ENCODE assay signal across 8 mouse cellular contexts in the genomic region with DNA sequence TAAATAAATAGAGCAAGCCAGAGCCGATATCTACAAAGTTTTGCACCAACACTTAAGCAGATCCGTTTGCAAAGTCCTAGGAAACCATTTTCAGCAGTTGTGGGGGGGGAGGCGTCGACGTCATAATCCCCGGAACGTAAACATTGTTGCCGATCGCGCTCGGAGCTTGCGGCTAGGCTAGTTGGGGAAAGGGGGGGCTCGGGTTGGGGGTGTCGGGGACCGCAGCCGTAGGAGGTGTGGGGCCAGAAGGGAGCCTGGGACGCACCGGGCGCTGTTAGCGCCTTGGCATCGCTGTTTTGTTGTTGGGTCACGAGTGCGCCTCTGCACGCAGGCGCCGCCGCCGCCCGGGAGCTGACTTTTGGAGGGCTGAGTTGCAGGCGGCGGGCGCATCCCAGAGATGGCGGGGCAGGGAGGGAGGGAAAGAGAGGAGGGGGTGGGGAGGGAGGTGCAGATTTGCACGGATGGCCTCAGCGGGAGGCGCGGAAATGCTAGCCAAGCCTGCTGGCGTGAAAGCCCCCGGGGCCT. TPM values are rescaled to one million over a fixed set of nuclear protein-coding genes. Genes with fewer than 3 reads are reported as not detected.
DNase-seq lines count a peak whose midpoint lies in the region; ATAC-seq lines count a peak whose summit lies in the region.

No protein-coding gene starts in this region.

- peaks cover 37% of the 10 kb centered on the region for H3K4me1 ChIP-seq in erythroblast, embryonic 14.5 days (ENCODE audit: control insufficient read depth)
- H3K4me1 ChIP-seq in limb, embryonic 15.5 days, result peaks cover 52% of the 10 kb centered on the region
- H3K4me1 ChIP-seq in midbrain, embryonic 16.5 days (ENCODE audit: control insufficient read depth, insufficient read depth, low read length), result peaks cover 46% of the 10 kb centered on the region

- ATAC-seq in erythroblast, adult 5-6 weeks (replicated peaks; ENCODE audit: low FRiP score, poor library complexity, severe bottlenecking), result no peak
- no peak for ATAC-seq in limb, embryonic 15.5 days (ENCODE audit: insufficient number of reproducible peaks, low FRiP score, low TSS enrichment, low read depth)
- peak; percentile 69 for ATAC-seq in midbrain, embryonic 16.5 days

- H3K4me2 ChIP-seq in limb, embryonic 15.5 days, result peak overlapping the region; percentile 88
- peak overlapping the region; percentile 90 for H3K4me2 ChIP-seq in midbrain, embryonic 16.5 days (ENCODE audit: low read length)

- under 1% methylated on average over 39 of the region's 39 CpGs for WGBS in limb, embryonic 15.5 days
- under 1% methylated on average over 36 of the region's 39 CpGs for WGBS in midbrain, embryonic 16.5 days

- H3K9me3 ChIP-seq in erythroblast, embryonic 14.5 days (ENCODE audit: control insufficient read depth, low read length), result no peaks in the 10 kb centered on the region
- no peaks in the 10 kb centered on the region for H3K9me3 ChIP-seq in limb, embryonic 15.5 days
- no peaks in the 10 kb centered on the region for H3K9me3 ChIP-seq in midbrain, embryonic 16.5 days (replicated peaks; ENCODE audit: control insufficient read depth, low read length, poor library complexity, severe bottlenecking)

- H3K4me3 ChIP-seq in erythroblast, embryonic 14.5 days (replicated peaks), result peak overlapping the region; percentile 66
- H3K4me3 ChIP-seq in limb, embryonic 15.5 days, result peak overlapping the region; percentile 58
- peak overlapping the region; percentile 74 for H3K4me3 ChIP-seq in midbrain, embryonic 16.5 days (ENCODE audit: low read depth, low read length)

- H3K27me3 ChIP-seq in erythroblast, embryonic 14.5 days (ENCODE audit: control insufficient read depth), result peaks cover 63% of the 10 kb centered on the region
- H3K27me3 ChIP-seq in limb, embryonic 15.5 days, result no peaks in the 10 kb centered on the region
- no peaks in the 10 kb centered on the region for H3K27me3 ChIP-seq in midbrain, embryonic 16.5 days (ENCODE audit: control insufficient read depth, insufficient read depth, low read depth, low read length)

- H3K9ac ChIP-seq in limb, embryonic 15.5 days, result peak overlapping the region; percentile 50
- H3K9ac ChIP-seq in midbrain, embryonic 16.5 days (ENCODE audit: low read depth, low read length), result peak overlapping the region; percentile 80

- peak; percentile 87 for DNase-seq in embryo, embryonic 10.5 days (ENCODE audit: low spot score)
- peak; percentile 82 for DNase-seq in heart, adult 18-20 months
- DNase-seq in kidney, adult 18-20 months, result peak; percentile 75
- peak; percentile 45 to 80 for DNase-seq in spleen, postnatal 10 days (ENCODE audit: low spot score in 2 of 2)

- H3K27ac ChIP-seq in limb, embryonic 15.5 days, result peak overlapping the region; percentile 86
- H3K27ac ChIP-seq in midbrain, embryonic 16.5 days (ENCODE audit: low read length), result peak overlapping the region; percentile 81

- H3K36me3 ChIP-seq in erythroblast, embryonic 14.5 days (ENCODE audit: control insufficient read depth), result no peaks in the 10 kb centered on the region
- H3K36me3 ChIP-seq in limb, embryonic 15.5 days, result no peaks in the 10 kb centered on the region
- H3K36me3 ChIP-seq in midbrain, embryonic 16.5 days (ENCODE audit: control insufficient read depth, insufficient read depth, low read length), result no peaks in the 10 kb centered on the region

RNA-seq across cellular contexts. Expression of a gene that starts 0.6 kb away (rescaled TPM):
- polyA plus RNA-seq in erythroblast, embryonic 14.5 days (2012), result 2.1 and 2.4 TPM in 2 replicates
- total RNA-seq in erythroblast, adult 5-6 weeks (2015; ENCODE audit: low replicate concordance), result 7.5 and 9.4 TPM in 2 replicates
- total RNA-seq in erythroblast, adult 5-6 weeks (2017; ENCODE audit: low replicate concordance), result 11.3 and 28.3 TPM in 2 replicates
- total RNA-seq in heart, adult 18-20 months (2021), result 10 to 100 TPM; 10.6 to 14.2 TPM
- 42.1 and 46.0 TPM in 2 replicates for polyA plus RNA-seq in limb, embryonic 15.5 days (2015; fragmentation: Nextera tagmentation; extraction: Ambion mirVana)
- 117 and 123 TPM in 2 replicates for polyA plus RNA-seq in midbrain, embryonic 16.5 days (2015; fragmentation: Nextera tagmentation; extraction: Ambion mirVana)

RNA-seq across cellular contexts. Expression of a gene that starts 25.8 kb away (rescaled TPM):
- polyA plus RNA-seq in erythroblast, embryonic 14.5 days (2012), result 0.88 and 1.4 TPM in 2 replicates
- total RNA-seq in erythroblast, adult 5-6 weeks (2015; ENCODE audit: low replicate concordance), result 23.6 and 25.1 TPM in 2 replicates
- total RNA-seq in erythroblast, adult 5-6 weeks (2017; ENCODE audit: low replicate concordance), result 0.84 and 7.8 TPM in 2 replicates
- 10 to 100 TPM; 12.2 to 12.5 TPM for total RNA-seq in heart, adult 18-20 months (2021)
- 16.4 and 18.2 TPM in 2 replicates for polyA plus RNA-seq in limb, embryonic 15.5 days (2015; fragmentation: Nextera tagmentation; extraction: Ambion mirVana)
- polyA plus RNA-seq in midbrain, embryonic 16.5 days (2015; fragmentation: Nextera tagmentation; extraction: Ambion mirVana), result 9.3 and 10.7 TPM in 2 replicates

RNA-seq across cellular contexts. Expression of a gene that starts 57.8 kb away (rescaled TPM):
- polyA plus RNA-seq in erythroblast, embryonic 14.5 days (2012), result not detected in 2 replicates
- total RNA-seq in erythroblast, adult 5-6 weeks (2015; ENCODE audit: low replicate concordance), result not detected in 2 replicates
- total RNA-seq in erythroblast, adult 5-6 weeks (2017; ENCODE audit: low replicate concordance), result not detected in 2 replicates
- not detected for total RNA-seq in heart, adult 18-20 months (2021)
- polyA plus RNA-seq in limb, embryonic 15.5 days (2015; fragmentation: Nextera tagmentation; extraction: Ambion mirVana), result 1.0 TPM in 1 of 2 replicates, not detected in the other
- polyA plus RNA-seq in midbrain, embryonic 16.5 days (2015; fragmentation: Nextera tagmentation; extraction: Ambion mirVana), result 0.62 and 1.7 TPM in 2 replicates

Comparison
In these comparisons a context has a peak if more than half of its experiments do, and no peak if none do; other contexts are left out.
1. RNA of a gene that starts 0.6 kb away (polyA plus RNA-seq): 117 to 123 TPM in midbrain, embryonic 16.5 days and 42.1 to 46.0 TPM in limb, embryonic 15.5 days; 2.1 to 2.4 TPM in erythroblast, embryonic 14.5 days; every median in the first group is over 10 times any median in the second.
2. Peak in every context shown above with its lines, with median percentiles within 50 percentile points of each other: H3K4me3 ChIP-seq and DNase-seq.